Mouse (Mus musculus): ENCODE results near the gene Mef2c.

GRCm38 (mm10) chr13:83499526-83499925 lies 4.3 kb upstream of the Mef2c start:
- no peak for TF ChIP-seq POLR2A (IDR thresholded peaks at IDR 0.05; ENCODE audit: extremely low read depth, insufficient read depth, low read length)
- TF ChIP-seq CTCF (IDR thresholded peaks at IDR 0.05; ENCODE audit: extremely low read depth, insufficient read depth, low read length): no peak
